17 mouse cellular contexts compared by ENCODE assay signal in genomic region chr5:24208505-24208904, GRCm38 (mm10).
"Had no signal": no experiment of that assay in that cellular context is flagged by ENCODE, and none has a peak within 500 bp of the region (broad histone marks: within the 10 kb centered on the region; RNA-seq: fewer than 3 reads in every experiment).

No protein-coding gene starts in this region.

- H3K27ac ChIP-seq: liver, embryonic 15.5 days; lung, embryonic 15.5 days; midbrain, embryonic 13.5 days; midbrain, embryonic 15.5 days; neural tube, embryonic 12.5 days; stomach, embryonic 15.5 days; stomach, postnatal 0 days had no signal

- H3K9me3 ChIP-seq: liver, embryonic 15.5 days; lung, embryonic 15.5 days; megakaryocyte, embryonic 14.5 days; midbrain, embryonic 13.5 days; midbrain, embryonic 15.5 days; neural tube, embryonic 12.5 days; stomach, embryonic 15.5 days had no signal

- H3K36me3 ChIP-seq: liver, embryonic 15.5 days; lung, embryonic 15.5 days; midbrain, embryonic 13.5 days; midbrain, embryonic 15.5 days; neural tube, embryonic 12.5 days; stomach, embryonic 15.5 days had no signal

- H3K4me3 ChIP-seq: liver, embryonic 15.5 days; lung, embryonic 15.5 days; megakaryocyte, embryonic 14.5 days; midbrain, embryonic 13.5 days; midbrain, embryonic 15.5 days; neural tube, embryonic 12.5 days; stomach, embryonic 15.5 days had no signal

- H3K9ac ChIP-seq: liver, embryonic 15.5 days; liver, postnatal 0 days; lung, embryonic 15.5 days; midbrain, embryonic 13.5 days; midbrain, embryonic 15.5 days; neural tube, embryonic 12.5 days; stomach, embryonic 15.5 days had no signal

- ATAC-seq: liver, postnatal 0 days; lung, postnatal 0 days; midbrain, embryonic 13.5 days; midbrain, embryonic 15.5 days had no signal

- DNase-seq: liver, postnatal 0 days; lung, adult 2 months; lung, postnatal 14 days; lung, postnatal 4 days; right cerebral cortex, postnatal 14 days; thymus, adult 2 months; thymus, postnatal 25 days; thymus, postnatal 4 days had no signal

- H3K27me3 ChIP-seq: liver, embryonic 15.5 days; lung, embryonic 15.5 days; midbrain, embryonic 13.5 days; neural tube, embryonic 12.5 days; stomach, embryonic 15.5 days had no signal

- H3K4me1 ChIP-seq: liver, embryonic 15.5 days; lung, embryonic 15.5 days; midbrain, embryonic 13.5 days; midbrain, embryonic 15.5 days; neural tube, embryonic 12.5 days; stomach, embryonic 15.5 days had no signal
